Mouse (Mus musculus): Measurements from ENCODE around the gene Slc22a14.
"Not testable (repeated sequence)": the region's sequence is repeated elsewhere in the genome, so short reads cannot be mapped to it uniquely, and the experiment has no call there.

DNA sequence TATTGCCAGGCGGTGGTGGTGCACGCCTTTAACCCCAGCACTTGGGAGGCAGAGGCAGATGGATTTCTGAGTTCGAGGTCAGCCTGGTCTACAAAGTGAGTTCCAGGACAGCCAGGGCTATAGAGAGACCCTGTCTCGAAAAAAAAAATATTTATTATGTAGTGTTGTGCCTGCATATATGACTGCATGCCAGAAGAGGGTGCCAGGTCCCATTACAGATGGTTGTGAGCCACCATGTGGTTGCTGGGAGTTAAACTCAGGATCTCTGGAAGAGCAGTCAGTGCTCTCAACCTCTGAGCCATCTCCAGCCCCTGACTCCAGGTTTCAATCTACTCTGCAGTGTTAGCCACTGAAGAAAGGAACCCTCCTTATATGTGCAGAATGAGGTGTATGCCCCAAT, 5.4 kb upstream of the Slc22a14 start:
- TF ChIP-seq CTCF (IDR thresholded peaks at IDR 0.05; ENCODE audit: low read depth, low read length); POLR2A (IDR thresholded peaks at IDR 0.05; ENCODE audit: insufficient read depth, low read length); EP300 (IDR thresholded peaks at IDR 0.05; ENCODE audit: insufficient read depth, low read depth, low read length): not testable (repeated sequence)
